Mouse (Mus musculus): ENCODE measurements around the gene H2-M10.6. TPM values are rescaled to one million over a fixed set of nuclear protein-coding genes. Genes with fewer than 3 reads are reported as not detected.
"Not testable (repeated sequence)": the region's sequence is repeated elsewhere in the genome, so short reads cannot be mapped to it uniquely, and the experiment has no call there.

Gene H2-M10.6
- polyA plus RNA-seq, 1 experiment = not detected

DNA sequence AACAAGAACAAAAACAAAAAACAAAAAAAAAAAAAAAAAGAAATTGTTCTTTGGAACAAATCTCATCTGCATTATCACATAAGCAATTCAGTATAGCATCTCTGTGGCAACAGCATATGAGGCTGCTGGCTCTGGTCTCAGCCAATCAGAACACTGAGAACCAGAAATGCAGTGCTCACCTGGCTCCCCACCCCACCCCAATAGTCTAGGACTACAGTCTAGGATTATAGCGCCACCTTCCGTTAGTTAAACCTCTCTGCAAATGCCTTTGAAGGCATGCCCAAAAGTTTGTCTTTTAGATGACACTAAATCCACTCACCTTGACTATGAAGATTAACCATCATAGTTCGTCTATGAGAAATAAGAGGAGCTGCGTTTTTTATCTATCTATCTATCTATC lies 13.6 kb downstream of the H2-M10.6 start:
- H3K4me1 ChIP-seq = peaks cover 9% of the 10 kb centered on the region
- no peaks in the 10 kb centered on the region for H3K36me3 ChIP-seq (replicated peaks; ENCODE audit: low read length)
- no peak for TF ChIP-seq GATA1 (IDR thresholded peaks at IDR 0.05; ENCODE audit: borderline replicate concordance, low read length)
- no peak for TF ChIP-seq FLI1 (IDR thresholded peaks at IDR 0.05; ENCODE audit: low read length)
- no peak overlapping the region for H3K4me3 ChIP-seq (replicated peaks)
- H3K27me3 ChIP-seq (replicated peaks) = peaks cover 7% of the 10 kb centered on the region
- no peaks in the 10 kb centered on the region for H3K9me3 ChIP-seq

DNA sequence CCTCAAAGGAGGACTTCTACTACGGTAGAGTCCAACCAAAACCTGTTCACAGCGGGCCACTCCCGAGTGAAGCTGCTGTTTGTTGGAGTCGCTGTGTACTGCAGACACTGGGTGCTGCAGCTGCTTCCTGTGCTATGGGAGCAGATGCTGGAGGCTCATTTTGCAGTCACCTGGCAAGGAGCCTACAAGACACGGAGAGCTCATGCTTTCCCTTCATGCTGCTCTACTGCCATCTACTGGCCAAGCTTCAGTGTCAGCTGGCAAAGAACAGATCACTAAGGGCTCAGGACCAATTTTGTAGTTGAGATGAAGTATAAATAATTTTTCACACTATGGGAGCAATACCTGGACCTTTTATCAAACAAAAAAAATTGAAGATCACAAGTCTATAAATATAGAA lies 14.0 kb downstream of the H2-M10.6 start:
- H3K4me1 ChIP-seq = not testable (repeated sequence)

DNA sequence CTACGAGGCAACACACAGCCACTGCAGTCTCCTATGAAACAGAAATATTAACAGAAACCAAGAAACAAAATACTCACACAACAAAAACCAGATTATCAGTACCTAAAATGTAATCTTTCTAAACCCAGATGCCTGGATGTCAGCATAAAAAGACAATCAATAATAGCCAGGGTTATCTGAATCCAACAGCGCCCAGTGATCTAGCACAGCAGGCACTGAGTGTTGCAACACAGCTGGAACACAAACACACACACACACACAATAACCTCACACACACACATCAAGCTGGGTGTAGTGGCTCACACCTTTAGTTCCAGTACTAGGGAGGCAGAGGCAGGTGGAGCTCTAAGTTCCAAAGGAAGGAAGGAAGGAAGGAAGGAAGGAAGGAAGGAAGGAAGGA lies 16.5 kb downstream of the H2-M10.6 start:
- Histone ChIP-seq H3K27me3 (replicated peaks) (peaks cover 5% of the 10 kb centered on the region), H3K4me3 (replicated peaks) (no peak overlapping the region), H3K9me3 (no peaks in the 10 kb centered on the region), H3K4me1 (peaks cover 9% of the 10 kb centered on the region), H3K36me3 (replicated peaks; ENCODE audit: low read length) (no peaks in the 10 kb centered on the region)
- TF ChIP-seq GATA1 (IDR thresholded peaks at IDR 0.05; ENCODE audit: borderline replicate concordance, low read length) (no peak), FLI1 (IDR thresholded peaks at IDR 0.05; ENCODE audit: low read length) (no peak)

More for the DNA sequence above, 14.0 kb downstream of the H2-M10.6 start:
- H3K4me3 ChIP-seq (replicated peaks); H3K36me3 ChIP-seq (replicated peaks; ENCODE audit: low read length); H3K9me3 ChIP-seq; H3K27me3 ChIP-seq (replicated peaks): not testable (repeated sequence)

DNA sequence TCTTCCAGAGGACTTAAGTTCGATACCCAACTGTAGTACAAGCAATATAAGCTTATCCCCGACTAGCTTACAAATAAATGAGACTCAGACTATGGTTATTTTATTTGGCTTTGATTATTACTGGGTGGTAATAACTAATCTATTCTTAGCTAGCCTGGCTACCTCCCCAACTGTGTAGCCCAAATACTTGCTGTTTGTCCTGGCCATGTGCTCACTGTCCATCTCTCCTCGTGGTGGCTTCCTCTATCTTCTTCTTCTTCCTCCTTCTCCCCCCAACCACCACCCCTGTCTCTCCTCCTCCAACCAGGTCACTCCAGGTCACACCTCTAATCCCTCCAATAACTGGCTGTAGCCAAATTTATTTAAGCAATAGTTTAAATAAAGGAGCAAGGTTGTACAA lies 18.5 kb downstream of the H2-M10.6 start:
- TF ChIP-seq GATA1 (IDR thresholded peaks at IDR 0.05; ENCODE audit: borderline replicate concordance, low read length) (no peak), FLI1 (IDR thresholded peaks at IDR 0.05; ENCODE audit: low read length) (no peak)
- H3K36me3 ChIP-seq (replicated peaks; ENCODE audit: low read length) = no peaks in the 10 kb centered on the region
- H3K27me3 ChIP-seq (replicated peaks) = peaks cover 11% of the 10 kb centered on the region
- peaks cover 7% of the 10 kb centered on the region for H3K4me1 ChIP-seq
- H3K9me3 ChIP-seq = no peaks in the 10 kb centered on the region
- no peak overlapping the region for H3K4me3 ChIP-seq (replicated peaks)

DNA sequence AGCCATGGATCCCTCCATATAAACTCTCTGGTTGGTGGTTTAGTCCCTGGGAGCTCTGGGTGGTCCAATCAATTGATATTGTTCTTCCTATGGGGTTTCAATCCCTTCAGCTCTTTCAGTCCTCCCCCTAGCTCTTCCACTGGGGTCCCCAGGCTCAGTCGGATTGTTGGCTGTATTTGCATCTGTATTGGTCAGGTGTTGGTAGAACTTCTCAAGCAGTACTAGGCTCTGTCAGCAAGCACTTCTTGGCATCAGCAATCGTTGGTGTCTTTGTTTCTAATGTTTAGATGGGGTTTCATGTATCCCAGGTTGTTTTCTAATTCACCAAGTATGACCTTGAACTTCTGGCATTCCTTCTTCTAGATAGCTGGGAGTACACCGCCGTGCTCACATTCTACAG lies 20.7 kb downstream of the H2-M10.6 start:
- Histone ChIP-seq H3K9me3 (no peaks in the 10 kb centered on the region), H3K27me3 (replicated peaks) (peaks cover 11% of the 10 kb centered on the region), H3K36me3 (replicated peaks; ENCODE audit: low read length) (no peaks in the 10 kb centered on the region), H3K4me1 (peaks cover 24% of the 10 kb centered on the region), H3K4me3 (replicated peaks) (no peak overlapping the region)
- TF ChIP-seq FLI1 (IDR thresholded peaks at IDR 0.05; ENCODE audit: low read length) (no peak), GATA1 (IDR thresholded peaks at IDR 0.05; ENCODE audit: borderline replicate concordance, low read length) (no peak)

DNA sequence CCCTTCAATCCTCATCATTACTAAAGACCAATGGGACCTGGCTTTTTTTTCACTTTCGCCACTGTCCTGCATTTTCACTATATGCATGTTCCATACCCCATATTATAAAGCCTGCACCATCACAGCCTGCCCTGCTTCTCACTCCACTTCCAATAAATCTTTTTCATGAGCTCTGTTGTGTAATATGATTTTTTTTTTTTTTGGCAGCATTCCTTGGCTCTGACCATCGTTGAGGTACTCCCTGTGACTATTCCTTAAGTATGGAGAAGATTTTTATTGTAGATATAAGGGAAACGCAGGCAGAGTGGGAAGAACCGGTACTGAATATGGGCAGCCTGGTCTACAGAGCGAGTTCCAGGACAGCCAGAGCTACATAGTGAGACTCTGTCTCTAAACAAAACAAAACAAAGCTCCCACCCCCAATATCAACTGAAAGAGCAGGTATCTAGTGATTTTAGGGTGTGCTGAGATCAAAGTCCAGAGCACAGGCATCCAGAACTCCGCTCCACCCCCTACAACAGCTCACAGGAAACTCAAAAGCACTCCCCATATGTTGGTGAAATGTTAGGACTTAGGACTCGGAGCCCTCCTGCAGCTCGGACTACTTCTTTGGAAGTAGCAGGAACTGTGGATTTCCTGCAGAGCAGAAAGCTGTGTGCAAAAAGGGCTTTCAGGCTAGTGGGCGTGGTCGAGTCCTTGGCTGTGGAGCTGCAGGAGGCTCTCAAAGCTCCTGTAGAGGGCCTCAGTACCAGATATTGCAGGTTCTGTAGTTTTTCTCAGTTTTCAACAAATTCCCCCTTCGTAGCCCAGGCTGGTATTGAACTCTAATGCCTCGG lies 23.8 kb downstream of the H2-M10.6 start:
- peaks cover 46% of the 10 kb centered on the region for H3K4me1 ChIP-seq
- peaks cover 6% of the 10 kb centered on the region for H3K27me3 ChIP-seq (replicated peaks)
- H3K36me3 ChIP-seq (replicated peaks; ENCODE audit: low read length) = peaks cover 15% of the 10 kb centered on the region
- TF ChIP-seq FLI1 (IDR thresholded peaks at IDR 0.05; ENCODE audit: low read length) (no peak), GATA1 (IDR thresholded peaks at IDR 0.05; ENCODE audit: borderline replicate concordance, low read length) (no peak)
- peak overlapping the region; percentile 94 for H3K4me3 ChIP-seq (replicated peaks)
- H3K9me3 ChIP-seq = no peaks in the 10 kb centered on the region

DNA sequence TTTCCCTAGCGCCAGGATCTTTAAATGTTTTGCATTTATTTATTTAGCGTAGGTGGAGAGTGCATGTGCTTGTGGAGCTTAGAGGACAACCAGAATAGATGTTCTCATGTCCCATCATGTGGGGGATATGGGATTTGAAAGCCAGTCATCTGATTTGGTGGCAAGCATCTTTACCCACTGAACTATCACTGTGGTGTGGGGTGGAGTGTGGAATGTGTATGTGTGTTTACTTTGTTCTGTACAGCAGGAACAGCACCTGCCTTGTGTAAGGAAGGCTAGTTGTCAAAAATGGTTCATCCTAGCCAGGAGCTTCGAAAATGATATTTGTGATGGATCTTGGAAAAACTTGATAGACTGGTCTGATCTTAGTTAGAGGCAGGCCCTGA lies 24.4 kb downstream of the H2-M10.6 start:
- Histone ChIP-seq H3K36me3 (replicated peaks; ENCODE audit: low read length) (peaks cover 15% of the 10 kb centered on the region), H3K27me3 (replicated peaks) (peaks cover 6% of the 10 kb centered on the region), H3K9me3 (no peaks in the 10 kb centered on the region), H3K4me3 (replicated peaks) (peak overlapping the region; percentile 94), H3K4me1 (peaks cover 52% of the 10 kb centered on the region)
- TF ChIP-seq GATA1 (IDR thresholded peaks at IDR 0.05; ENCODE audit: borderline replicate concordance, low read length) = no peak
- TF ChIP-seq FLI1 (IDR thresholded peaks at IDR 0.05; ENCODE audit: low read length) = no peak

DNA sequence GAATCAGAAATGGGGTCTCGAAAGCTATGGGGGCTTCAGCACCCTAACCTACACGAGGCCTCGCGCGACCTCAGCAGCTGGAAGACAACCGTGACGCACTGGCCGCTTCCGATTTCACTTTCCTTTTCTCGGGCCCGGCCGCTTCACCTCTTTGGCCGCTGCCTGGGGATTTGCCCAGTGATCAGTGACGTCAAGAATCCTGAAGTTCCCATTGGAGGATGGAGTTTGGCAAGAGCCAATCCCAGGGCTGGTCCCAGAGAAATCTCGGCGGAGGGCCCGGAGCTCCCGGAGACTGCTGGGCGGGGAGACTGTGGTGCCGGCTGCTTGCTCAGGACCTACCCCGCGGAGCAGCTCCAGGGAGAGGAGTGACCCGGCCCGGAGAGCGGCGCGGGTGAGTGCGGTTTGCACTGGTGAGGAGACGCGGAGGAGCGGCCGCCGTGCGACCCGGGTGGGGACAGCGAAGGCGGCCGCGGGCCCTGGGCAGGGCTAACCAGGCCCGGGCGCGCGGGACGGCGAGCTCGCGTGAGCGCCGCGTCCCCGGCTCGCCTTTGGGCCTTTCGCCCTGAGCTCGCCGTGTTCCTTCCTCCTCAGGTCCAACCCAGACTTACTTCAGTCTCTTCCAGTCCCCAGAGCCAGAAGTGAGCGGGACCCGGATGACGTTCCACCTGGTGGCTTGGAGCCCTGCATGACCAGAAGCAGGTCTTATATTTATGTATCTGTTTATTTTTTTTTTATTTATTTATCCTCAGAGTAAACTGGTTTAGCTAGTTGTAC lies 25.1 kb downstream of the H2-M10.6 start, which contains the start of gene Trim26:
Gene Trim26 (plus strand): TSS at position 261 of the 774 bp plus-strand sequence.
- TF ChIP-seq GATA1 (IDR thresholded peaks at IDR 0.05; ENCODE audit: borderline replicate concordance, low read length) (no peak), FLI1 (IDR thresholded peaks at IDR 0.05; ENCODE audit: low read length) (no peak)
- peaks cover 54% of the 10 kb centered on the region for H3K4me1 ChIP-seq

DNA sequence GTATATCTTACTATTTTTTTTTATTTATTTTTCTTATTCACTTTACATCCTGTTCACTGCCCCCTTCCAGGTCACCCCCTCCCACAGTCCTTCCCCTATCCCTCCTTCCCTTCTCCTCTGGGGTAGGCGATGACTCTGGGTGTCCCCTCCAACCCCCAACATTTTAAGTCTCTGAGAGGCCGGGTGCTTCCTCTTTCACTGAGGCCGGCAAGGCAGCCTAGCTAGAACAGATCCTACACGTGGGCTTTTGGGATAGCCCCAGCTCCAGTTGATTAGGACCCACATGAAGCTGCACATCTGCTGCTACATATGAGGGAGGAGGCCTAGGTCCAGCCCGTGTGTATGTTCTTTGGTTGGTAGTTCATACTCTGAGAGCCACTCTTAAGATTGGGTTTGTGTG lies 27.0 kb downstream of the H2-M10.6 start:
- Histone ChIP-seq H3K4me1 (peaks cover 74% of the 10 kb centered on the region), H3K36me3 (replicated peaks; ENCODE audit: low read length) (peaks cover 27% of the 10 kb centered on the region), H3K9me3 (no peaks in the 10 kb centered on the region), H3K4me3 (replicated peaks) (no peak overlapping the region), H3K27me3 (replicated peaks) (peaks cover 3% of the 10 kb centered on the region)
- no peak for TF ChIP-seq FLI1 (IDR thresholded peaks at IDR 0.05; ENCODE audit: low read length)
- TF ChIP-seq GATA1 (IDR thresholded peaks at IDR 0.05; ENCODE audit: borderline replicate concordance, low read length) = no peak

More for the DNA sequence above, 25.1 kb downstream of the H2-M10.6 start, which contains the start of gene Trim26:
- H3K9me3 ChIP-seq = no peaks in the 10 kb centered on the region
- peak within 1 kb of the TSS; percentile 94 for H3K4me3 ChIP-seq (replicated peaks)
- peaks cover 15% of the 10 kb centered on the region for H3K36me3 ChIP-seq (replicated peaks; ENCODE audit: low read length)
- peaks cover 6% of the 10 kb centered on the region for H3K27me3 ChIP-seq (replicated peaks)

DNA sequence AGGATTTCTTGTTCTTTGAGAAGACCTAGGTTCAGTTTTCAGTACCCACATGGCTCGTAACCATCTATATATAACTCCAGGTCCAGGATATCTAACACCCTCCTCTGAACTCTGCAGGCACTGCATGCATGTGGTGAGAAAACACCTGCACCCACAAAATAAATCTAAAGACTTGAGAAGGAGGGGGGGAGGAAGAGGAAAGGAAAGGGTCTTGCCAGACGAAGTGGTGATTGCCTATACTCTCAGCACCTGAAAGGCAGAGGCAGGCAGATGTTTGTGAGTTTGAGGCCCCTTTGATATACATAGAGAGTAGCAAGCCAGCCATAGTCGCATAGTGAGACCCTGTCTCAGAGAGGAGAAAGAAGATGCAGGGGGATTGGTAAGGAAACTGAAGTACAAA lies 28.0 kb downstream of the H2-M10.6 start:
- no peak for TF ChIP-seq FLI1 (IDR thresholded peaks at IDR 0.05; ENCODE audit: low read length)
- no peak for TF ChIP-seq GATA1 (IDR thresholded peaks at IDR 0.05; ENCODE audit: borderline replicate concordance, low read length)
- peaks cover 83% of the 10 kb centered on the region for H3K4me1 ChIP-seq

More for the DNA sequence above, 28.0 kb downstream of the H2-M10.6 start:
- no peaks in the 10 kb centered on the region for H3K27me3 ChIP-seq (replicated peaks)
- H3K9me3 ChIP-seq = no peaks in the 10 kb centered on the region
- H3K4me3 ChIP-seq (replicated peaks) = no peak overlapping the region
- H3K36me3 ChIP-seq (replicated peaks; ENCODE audit: low read length) = peaks cover 27% of the 10 kb centered on the region

Data from megakaryocyte, embryonic 14.5 days (primary cell).